Mouse (Mus musculus): ENCODE measurements around the gene Cpa4. TPM values are rescaled to one million over a fixed set of nuclear protein-coding genes. Genes with fewer than 3 reads are reported as not detected.

Gene Cpa4
- polyA plus RNA-seq, 1 experiment from 2014 or later: 2.9 TPM

DNA sequence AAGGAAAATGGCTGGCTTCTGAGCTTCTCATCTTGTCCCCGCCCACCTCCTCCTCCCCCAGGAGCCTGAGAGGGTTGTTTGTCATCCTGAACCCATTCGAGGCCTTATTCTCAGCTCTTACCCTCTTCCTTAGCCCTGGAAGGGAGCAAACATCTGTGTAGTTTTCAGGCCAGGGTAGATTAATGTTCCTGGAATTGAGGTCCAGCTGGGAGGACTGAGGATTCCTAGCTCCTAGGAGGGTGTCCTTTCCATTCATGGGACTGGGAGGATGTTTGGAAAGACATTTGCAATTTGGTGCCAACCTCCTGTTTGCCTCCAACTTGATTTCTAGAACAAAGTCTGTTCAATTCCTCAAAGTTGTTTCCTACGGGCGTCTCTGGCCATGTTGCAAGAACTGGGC is 52.4 kb downstream of the Cpa4 start:
- 83% methylated on average over 4 of the region's 4 CpGs for WGBS
- H3K36me3 ChIP-seq (replicated peaks): no peaks in the 10 kb centered on the region
- H3K4me1 ChIP-seq: peaks cover 60% of the 10 kb centered on the region
- H3K27ac ChIP-seq: peak overlapping the region; percentile 91
- no peaks in the 10 kb centered on the region for H3K27me3 ChIP-seq (ENCODE audit: poor library complexity, severe bottlenecking)
- H3K4me3 ChIP-seq: no peak overlapping the region
- DNase-seq (ENCODE audit: extremely low spot score, low spot score): no peak
- no peaks in the 10 kb centered on the region for H3K9me3 ChIP-seq

DNA sequence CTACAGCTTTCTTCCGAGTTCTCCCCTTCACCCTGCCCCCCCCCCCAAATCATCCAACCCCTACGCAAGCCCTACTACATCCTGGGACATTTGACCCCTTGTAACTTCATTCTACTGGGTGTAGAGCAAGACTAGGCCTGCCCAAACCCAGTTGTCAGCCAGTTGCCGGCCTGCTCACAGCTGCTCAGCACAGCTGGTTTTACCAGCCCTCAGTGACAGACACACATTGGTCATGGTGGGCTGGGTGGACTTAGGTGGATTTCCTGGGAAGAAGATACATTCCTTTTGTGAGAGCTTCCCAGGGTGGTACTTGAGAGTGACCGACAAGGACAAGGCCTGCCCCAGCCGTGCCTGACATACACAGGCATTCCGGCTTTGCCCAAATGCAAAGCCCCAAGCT is 52.8 kb downstream of the Cpa4 start:
- 89% methylated on average over 6 of the region's 6 CpGs for WGBS
- Histone ChIP-seq H3K4me3 (no peak overlapping the region), H3K9me3 (no peaks in the 10 kb centered on the region), H3K27me3 (ENCODE audit: poor library complexity, severe bottlenecking) (no peaks in the 10 kb centered on the region), H3K27ac (peak overlapping the region; percentile 91), H3K4me1 (peaks cover 56% of the 10 kb centered on the region), H3K36me3 (replicated peaks) (no peaks in the 10 kb centered on the region)
- no peak for DNase-seq (ENCODE audit: extremely low spot score, low spot score)

DNA sequence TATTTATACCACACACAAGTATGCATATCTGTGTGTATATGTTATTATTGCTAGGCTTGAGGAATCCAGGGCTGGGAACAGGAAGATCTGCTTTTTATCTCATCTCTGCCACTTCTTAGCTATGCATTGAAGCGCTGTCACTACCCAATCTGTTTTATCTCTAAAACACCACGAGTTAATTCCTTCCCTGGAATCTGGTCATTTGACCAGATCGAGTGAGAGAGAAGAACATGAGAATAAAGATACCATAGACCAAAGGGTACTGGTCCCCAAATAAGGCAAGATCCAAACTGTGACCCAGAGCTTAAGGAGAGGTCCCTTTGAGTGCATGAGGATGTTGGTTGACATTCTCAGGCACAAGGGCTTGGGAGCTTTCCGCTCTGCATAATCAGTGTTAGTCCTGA is 53.8 kb downstream of the Cpa4 start:
- 94% methylated on average over 4 of the region's 4 CpGs for WGBS
- H3K4me1 ChIP-seq: peaks cover 46% of the 10 kb centered on the region
- DNase-seq (ENCODE audit: extremely low spot score, low spot score): no peak
- H3K4me3 ChIP-seq: no peak overlapping the region
- H3K9me3 ChIP-seq: no peaks in the 10 kb centered on the region
- no peaks in the 10 kb centered on the region for H3K36me3 ChIP-seq (replicated peaks)
- H3K27me3 ChIP-seq (ENCODE audit: poor library complexity, severe bottlenecking): no peaks in the 10 kb centered on the region
- peak overlapping the region; percentile 17; the same call in 1 of the 2 replicates for H3K27ac ChIP-seq

DNA sequence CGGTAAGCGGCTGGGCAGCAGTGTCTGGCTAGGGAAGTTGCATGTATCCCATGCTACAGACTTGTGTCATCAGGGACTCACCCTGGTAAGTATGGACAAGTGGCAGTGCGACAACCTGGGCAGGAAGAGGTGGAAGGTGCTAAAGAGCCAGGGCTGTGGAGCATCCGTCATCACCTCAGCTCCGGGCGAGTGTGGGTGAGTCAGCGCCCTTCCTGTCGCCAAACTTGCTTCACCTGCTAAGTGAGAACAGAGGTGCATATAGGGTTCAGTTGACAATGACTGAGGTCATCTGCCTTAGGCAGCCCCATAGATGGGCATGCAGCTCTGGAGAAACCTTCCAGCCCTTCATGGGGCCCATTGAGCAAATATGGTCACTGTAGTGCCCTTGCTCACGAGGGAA is 56.6 kb downstream of the Cpa4 start:
- Histone ChIP-seq H3K4me1 (peaks cover 29% of the 10 kb centered on the region), H3K27ac (peak overlapping the region; percentile 41; the same call in 1 of the 2 replicates), H3K27me3 (ENCODE audit: poor library complexity, severe bottlenecking) (no peaks in the 10 kb centered on the region), H3K9me3 (no peaks in the 10 kb centered on the region), H3K36me3 (replicated peaks) (no peaks in the 10 kb centered on the region), H3K4me3 (no peak overlapping the region)
- 95% methylated on average over 9 of the region's 9 CpGs for WGBS
- no peak for DNase-seq (ENCODE audit: extremely low spot score, low spot score)

DNA sequence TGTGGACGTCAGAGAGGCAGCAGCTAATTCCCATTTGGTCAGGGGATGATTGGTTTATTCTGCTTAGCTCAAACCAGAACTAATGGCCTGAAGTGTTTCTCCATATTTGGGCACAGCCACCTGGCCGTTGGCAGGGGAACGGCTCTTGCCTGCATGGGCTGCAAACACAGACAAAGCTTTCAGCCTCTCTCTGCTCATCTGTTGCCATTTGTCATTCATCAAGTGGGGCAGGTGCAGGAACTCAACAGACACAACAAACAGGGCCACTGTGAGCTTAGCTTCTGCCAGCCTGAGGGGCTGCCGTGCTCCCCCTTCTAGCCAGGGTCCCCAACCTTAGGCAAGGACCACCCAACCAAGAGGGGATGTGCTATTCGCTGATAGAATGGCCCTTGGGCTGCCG is 60.0 kb downstream of the Cpa4 start:
- WGBS: 74% methylated on average over 6 of the region's 6 CpGs
- DNase-seq (ENCODE audit: extremely low spot score, low spot score): no peak
- H3K4me3 ChIP-seq: no peak overlapping the region
- H3K27me3 ChIP-seq (ENCODE audit: poor library complexity, severe bottlenecking): no peaks in the 10 kb centered on the region
- peak overlapping the region; percentile 77 for H3K27ac ChIP-seq
- H3K36me3 ChIP-seq (replicated peaks): no peaks in the 10 kb centered on the region
- H3K9me3 ChIP-seq: no peaks in the 10 kb centered on the region
- H3K4me1 ChIP-seq: peaks cover 24% of the 10 kb centered on the region

DNA sequence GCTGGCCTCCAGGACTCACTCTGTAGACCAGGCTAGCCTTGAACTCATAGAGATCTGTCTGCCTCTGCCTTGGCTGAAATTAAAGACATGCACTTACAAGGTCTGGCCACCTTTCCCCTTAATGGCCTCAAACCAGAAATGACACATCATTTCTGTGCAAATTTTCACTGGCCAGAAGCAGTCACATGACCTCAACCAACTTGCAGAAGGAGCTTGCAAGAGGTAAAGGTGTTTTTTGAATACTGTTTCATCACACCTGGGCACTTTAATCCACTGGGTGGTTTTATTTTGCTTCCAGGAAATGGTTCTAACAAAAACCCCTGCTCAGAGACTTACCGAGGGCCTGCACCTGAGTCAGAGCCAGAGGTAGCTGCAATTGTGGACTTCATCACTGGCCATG is 61.8 kb downstream of the Cpa4 start:
- peaks cover 33% of the 10 kb centered on the region for H3K4me1 ChIP-seq
- H3K27ac ChIP-seq: peak overlapping the region; percentile 54
- H3K4me3 ChIP-seq: no peak overlapping the region
- H3K36me3 ChIP-seq (replicated peaks): no peaks in the 10 kb centered on the region
- no peaks in the 10 kb centered on the region for H3K27me3 ChIP-seq (ENCODE audit: poor library complexity, severe bottlenecking)
- WGBS: 95% methylated on average over 1 of the region's 1 CpGs
- no peak for DNase-seq (ENCODE audit: extremely low spot score, low spot score)
- H3K9me3 ChIP-seq: no peaks in the 10 kb centered on the region

DNA sequence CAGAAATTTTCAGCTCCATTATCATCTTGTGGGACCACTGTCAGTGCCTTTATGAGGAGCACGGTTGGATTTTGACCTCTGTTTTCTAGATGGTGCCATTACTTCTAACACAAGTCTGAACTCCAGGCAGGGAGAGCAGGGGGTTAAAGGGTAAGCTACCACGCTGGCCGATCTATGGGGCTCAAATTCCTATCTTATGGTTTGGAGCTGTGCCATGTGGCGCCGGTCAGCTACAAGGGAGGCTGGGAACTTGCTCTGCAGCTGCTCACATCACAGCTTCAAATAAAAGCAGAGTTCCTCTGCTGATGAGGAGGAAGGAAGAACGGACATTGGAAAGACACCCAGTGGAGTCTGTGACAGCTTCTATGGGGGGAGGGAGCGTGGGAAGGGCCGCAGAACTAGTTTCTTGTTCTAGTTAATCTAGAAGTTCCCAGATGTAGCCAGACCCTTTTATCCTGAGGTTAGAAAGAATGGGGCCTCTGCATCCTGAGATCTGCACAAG is 67.2 kb downstream of the Cpa4 start:
- WGBS: 43% methylated on average over 8 of the region's 8 CpGs
- Histone ChIP-seq H3K9me3 (peaks cover 12% of the 10 kb centered on the region), H3K36me3 (replicated peaks) (peaks cover 3% of the 10 kb centered on the region; the same call in 1 of the 2 replicates), H3K4me3 (no peak overlapping the region), H3K4me1 (peaks cover 50% of the 10 kb centered on the region), H3K27ac (peak overlapping the region; percentile 89), H3K27me3 (ENCODE audit: poor library complexity, severe bottlenecking) (no peaks in the 10 kb centered on the region)
- no peak for DNase-seq (ENCODE audit: extremely low spot score, low spot score)

DNA sequence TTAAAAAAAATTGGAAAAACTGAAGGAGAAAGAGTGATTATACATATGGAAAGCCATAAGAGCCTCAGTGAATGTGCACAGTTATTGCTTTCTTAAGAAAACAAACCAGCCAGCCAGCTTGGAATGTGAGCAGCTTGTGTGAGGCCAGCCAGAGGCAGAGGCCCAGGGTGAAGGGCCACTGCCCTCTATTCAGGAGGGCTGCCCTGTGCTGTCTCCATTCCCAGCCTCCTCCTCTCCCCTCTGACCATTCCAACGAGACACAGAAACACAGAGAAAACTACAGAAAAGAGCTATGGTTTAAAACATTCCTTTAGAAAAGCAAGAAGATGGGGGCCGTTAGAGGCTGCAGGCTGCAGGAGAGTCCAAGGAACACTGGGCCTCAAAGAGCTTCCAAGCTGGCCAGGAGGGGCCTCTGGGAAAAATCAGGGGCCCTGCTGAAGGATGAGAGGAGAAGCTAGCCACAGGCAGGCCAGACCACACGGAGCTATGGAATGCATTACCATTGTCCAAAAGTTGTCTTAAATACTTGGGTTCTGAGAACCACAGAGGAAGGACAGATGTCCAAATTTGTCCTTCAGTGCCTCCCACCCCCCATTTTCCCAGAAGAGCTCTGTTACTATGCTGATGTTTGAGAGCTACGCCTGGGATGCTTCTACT is 68.1 kb downstream of the Cpa4 start:
- DNase-seq (ENCODE audit: extremely low spot score, low spot score): no peak
- Histone ChIP-seq H3K4me3 (no peak overlapping the region), H3K27ac (peak overlapping the region; percentile 89), H3K9me3 (peaks cover 12% of the 10 kb centered on the region), H3K27me3 (ENCODE audit: poor library complexity, severe bottlenecking) (no peaks in the 10 kb centered on the region), H3K4me1 (peaks cover 50% of the 10 kb centered on the region), H3K36me3 (replicated peaks) (peaks cover 3% of the 10 kb centered on the region; the same call in 1 of the 2 replicates)
- WGBS: 27% methylated on average over 4 of the region's 4 CpGs

DNA sequence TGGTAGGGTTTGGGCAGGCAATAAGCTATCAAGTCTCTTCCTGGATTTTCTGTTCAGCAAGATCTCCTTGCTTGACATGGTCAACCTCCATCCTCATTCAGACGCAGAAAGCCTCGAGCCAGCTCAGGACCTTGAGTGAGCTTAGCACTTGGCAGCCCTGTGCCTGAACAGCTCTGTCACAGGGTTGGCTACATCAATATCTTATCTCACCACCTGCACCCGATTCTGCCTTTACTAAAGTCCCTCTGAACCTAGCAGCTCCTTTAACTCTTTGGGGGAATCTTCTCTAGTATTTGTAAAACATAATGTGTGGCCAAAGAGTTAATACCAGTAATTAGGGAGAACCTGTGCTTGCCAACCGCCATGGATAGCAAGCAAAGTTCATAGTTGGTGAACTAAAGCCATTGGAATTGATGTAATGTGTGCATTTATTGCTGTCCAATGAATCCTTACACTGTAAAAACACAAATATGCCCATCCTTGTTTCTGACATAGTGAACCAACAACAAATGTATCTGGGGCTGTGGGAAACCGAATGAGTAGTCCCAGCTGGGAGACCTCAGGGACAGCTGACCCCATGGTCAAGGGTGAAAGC is 70.6 kb downstream of the Cpa4 start, which contains the start of gene Cpa1:
Gene Cpa1 (plus strand): TSS at position 545 of the 595 bp plus-strand sequence.
- H3K27me3 ChIP-seq (ENCODE audit: poor library complexity, severe bottlenecking): no peaks in the 10 kb centered on the region
- H3K27ac ChIP-seq: peak within 1 kb of the TSS; percentile 89
- no peak within 1 kb of the TSS for H3K4me3 ChIP-seq
- peaks cover 3% of the 10 kb centered on the region; the same call in 1 of the 2 replicates for H3K36me3 ChIP-seq (replicated peaks)
- no peak for DNase-seq (ENCODE audit: extremely low spot score, low spot score)
- 91% methylated on average over 5 of the region's 5 CpGs for whole genome bisulfite sequencing
- peaks cover 40% of the 10 kb centered on the region for H3K4me1 ChIP-seq
- H3K9me3 ChIP-seq: peaks cover 12% of the 10 kb centered on the region

Other genes with a start within 250 kb of the Cpa4 start
- gene Zc3hc1, start 177.3 kb upstream of the Cpa4 start, polyA plus RNA-seq (2016; fragmentation: Nextera tagmentation; extraction: Ambion mirVana): 82.8 and 86.1 TPM in 2 replicates
- gene Klhdc10, start 166.5 kb upstream of the Cpa4 start, polyA plus RNA-seq (2016; fragmentation: Nextera tagmentation; extraction: Ambion mirVana): 27.2 and 27.5 TPM in 2 replicates
- 54.3 and 56.6 TPM in 2 replicates for gene Tmem209, start 58.6 kb upstream of the Cpa4 start, polyA plus RNA-seq (2016; fragmentation: Nextera tagmentation; extraction: Ambion mirVana)
- 0.16 and 0.34 TPM in 2 replicates for gene Ssmem1, start 58.5 kb upstream of the Cpa4 start, polyA plus RNA-seq (2016; fragmentation: Nextera tagmentation; extraction: Ambion mirVana)
- gene Cpa2, start 26.8 kb upstream of the Cpa4 start, polyA plus RNA-seq (2016; fragmentation: Nextera tagmentation; extraction: Ambion mirVana): 11.9 and 15.6 TPM in 2 replicates
- 0.51 and 0.84 TPM in 2 replicates for gene Cpa5, start 42.6 kb downstream of the Cpa4 start, polyA plus RNA-seq (2016; fragmentation: Nextera tagmentation; extraction: Ambion mirVana)
- 0.21 TPM in 1 of 2 replicates, not detected in the other for gene Cpa1, start 70.8 kb downstream of the Cpa4 start, polyA plus RNA-seq (2016; fragmentation: Nextera tagmentation; extraction: Ambion mirVana)
- gene Cep41, start 125.4 kb downstream of the Cpa4 start, polyA plus RNA-seq (2016; fragmentation: Nextera tagmentation; extraction: Ambion mirVana): 15.9 and 22.1 TPM in 2 replicates
- gene Mest, start 155.2 kb downstream of the Cpa4 start, polyA plus RNA-seq (2016; fragmentation: Nextera tagmentation; extraction: Ambion mirVana): 2,195 and 2,268 TPM in 2 replicates

Measured in forebrain, embryonic 10.5 days (tissue).